Mouse (Mus musculus) lung, adult 2 months (tissue): ENCODE measurements at regions not wholly inside any gene's neighbourhood (a gene's known extent, or its start where the extent isn't known, plus 50 kb on each side); places are given as distances from the start of the nearest gene placed in this dataset.
A peak's percentile ranks its signal among the peaks of the same experiment; 100 is the strongest.

Experiments
- DNase-seq: peaks from one replicate; pipeline ENCODE4 v3.0.0; 2022
- H3K4me1 ChIP-seq: fragments of 200-500 bp; 2 replicates; pipeline ENCODE4 v1.6.1; 2011; ENCODE audit warnings: low read length; ENCODE audit not compliant: control insufficient read depth, insufficient read depth
- H3K4me3 ChIP-seq: fragments of 200-500 bp; replicated peaks from 2 replicates; pipeline ENCODE3; 2011; ENCODE audit warnings: low read depth, mild to moderate bottlenecking, control low read depth, low read length; ENCODE audit errors: extremely low read depth
- CTCF ChIP-seq: fragments of 200-500 bp; IDR thresholded peaks from 2 replicates; pipeline ENCODE4 v1.5.1; 2011; ENCODE audit warnings: mild to moderate bottlenecking, low read length, control low read depth; ENCODE audit not compliant: insufficient read depth
- POLR2A ChIP-seq: fragments of 200-500 bp; IDR thresholded peaks from 2 replicates; pipeline ENCODE4 v1.6.1; 2011; ENCODE audit warnings: low read depth, mild to moderate bottlenecking, control low read depth, low read length, borderline replicate concordance; ENCODE audit errors: extremely low read depth
- WGBS: fragments of 180-500 bp; shearing (Covaris S2); methylation state at CpG from one replicate; pipeline ENCODE4 v1.1.7; 2018; 5-methylcytosine and 5-hydroxymethylcytosine counted together

GRCm38 (mm10) chrX:57711914-57712313, 208.4 kb upstream of the Gpr101 start:
- TF ChIP-seq CTCF (no peak), POLR2A (no peak)
- no peak overlapping the region for H3K4me3 ChIP-seq
- no peak for DNase-seq
- WGBS = 75% methylated on average over 6 of the region's 6 CpGs
- H3K4me1 ChIP-seq = no peaks in the 10 kb centered on the region

GRCm38 (mm10) chrX:57709115-57709877, 205.7 kb upstream of the Gpr101 start:
- no peak for DNase-seq
- no peak overlapping the region for H3K4me3 ChIP-seq
- 66% methylated on average over 12 of the region's 12 CpGs for WGBS
- TF ChIP-seq POLR2A (no peak), CTCF (no peak)
- H3K4me1 ChIP-seq = no peaks in the 10 kb centered on the region

- no peak for DNase-seq
- no peak for TF ChIP-seq POLR2A
- TF ChIP-seq CTCF = no peak
Observed at GRCm38 (mm10) chrX:57708501-57708900, 204.9 kb upstream of the Gpr101 start.

GRCm38 (mm10) chrX:57707932-57708331, 204.4 kb upstream of the Gpr101 start:
- WGBS = 42% methylated on average over 7 of the region's 7 CpGs
- no peak for DNase-seq
- no peak for TF ChIP-seq POLR2A
- no peak for TF ChIP-seq CTCF
- H3K4me1 ChIP-seq = no peaks in the 10 kb centered on the region
- H3K4me3 ChIP-seq = no peak overlapping the region

More at GRCm38 (mm10) chrX:57708501-57708900, 204.9 kb upstream of the Gpr101 start:
- Histone ChIP-seq H3K4me1 (no peaks in the 10 kb centered on the region), H3K4me3 (no peak overlapping the region)
- 80% methylated on average over 6 of the region's 6 CpGs for WGBS

- TF ChIP-seq CTCF (no peak), POLR2A (no peak)
- 52% methylated on average over 3 of the region's 3 CpGs for WGBS
- no peak overlapping the region for H3K4me3 ChIP-seq
- no peak for DNase-seq
- H3K4me1 ChIP-seq = no peaks in the 10 kb centered on the region
Observed at GRCm38 (mm10) chrX:57706683-57707308, 203.2 kb upstream of the Gpr101 start.

GRCm38 (mm10) chrX:57692506-57692905, 188.9 kb upstream of the Gpr101 start:
- no peak for TF ChIP-seq CTCF

GRCm38 (mm10) chrX:57676764-57677163, 173.2 kb upstream of the Gpr101 start:
- Histone ChIP-seq H3K4me3 (no peak overlapping the region), H3K4me1 (no peaks in the 10 kb centered on the region)
- no peak for DNase-seq
- TF ChIP-seq POLR2A (no peak), CTCF (no peak)
- 68% methylated on average over 6 of the region's 6 CpGs for WGBS

More at GRCm38 (mm10) chrX:57692506-57692905, 188.9 kb upstream of the Gpr101 start:
- H3K4me3 ChIP-seq = no peak overlapping the region
- 21% methylated on average over 1 of the region's 1 CpGs for WGBS
- no peaks in the 10 kb centered on the region for H3K4me1 ChIP-seq
- DNase-seq = no peak

- Histone ChIP-seq H3K4me3 (no peak overlapping the region), H3K4me1 (no peaks in the 10 kb centered on the region)
- no peak for TF ChIP-seq POLR2A
- peak; percentile 49; the same call in 1 of the 2 replicates for TF ChIP-seq CTCF
- 24% methylated on average over 6 of the region's 6 CpGs for WGBS
- no peak for DNase-seq
Observed at GRCm38 (mm10) chrX:57674955-57675354, 171.4 kb upstream of the Gpr101 start.

- 88% methylated on average over 3 of the region's 3 CpGs for WGBS
- no peak for DNase-seq
- TF ChIP-seq POLR2A (no peak), CTCF (no peak)
- Histone ChIP-seq H3K4me3 (no peak overlapping the region), H3K4me1 (no peaks in the 10 kb centered on the region)
Observed at GRCm38 (mm10) chrX:57659571-57659970, 156.0 kb upstream of the Gpr101 start.

GRCm38 (mm10) chrX:57656035-57656434, 152.5 kb upstream of the Gpr101 start:
- WGBS = 27% methylated on average over 2 of the region's 2 CpGs
- Histone ChIP-seq H3K4me1 (no peaks in the 10 kb centered on the region), H3K4me3 (no peak overlapping the region)
- no peak for TF ChIP-seq CTCF
- TF ChIP-seq POLR2A = no peak
- DNase-seq = no peak
